Mouse (Mus musculus): ENCODE data around the gene Gp2. TPM values are rescaled to one million over a fixed set of nuclear protein-coding genes. Genes with fewer than 3 reads are reported as not detected.

Gp2 gene
- total RNA-seq, 2 experiments from 2014 or later: not detected

DNA sequence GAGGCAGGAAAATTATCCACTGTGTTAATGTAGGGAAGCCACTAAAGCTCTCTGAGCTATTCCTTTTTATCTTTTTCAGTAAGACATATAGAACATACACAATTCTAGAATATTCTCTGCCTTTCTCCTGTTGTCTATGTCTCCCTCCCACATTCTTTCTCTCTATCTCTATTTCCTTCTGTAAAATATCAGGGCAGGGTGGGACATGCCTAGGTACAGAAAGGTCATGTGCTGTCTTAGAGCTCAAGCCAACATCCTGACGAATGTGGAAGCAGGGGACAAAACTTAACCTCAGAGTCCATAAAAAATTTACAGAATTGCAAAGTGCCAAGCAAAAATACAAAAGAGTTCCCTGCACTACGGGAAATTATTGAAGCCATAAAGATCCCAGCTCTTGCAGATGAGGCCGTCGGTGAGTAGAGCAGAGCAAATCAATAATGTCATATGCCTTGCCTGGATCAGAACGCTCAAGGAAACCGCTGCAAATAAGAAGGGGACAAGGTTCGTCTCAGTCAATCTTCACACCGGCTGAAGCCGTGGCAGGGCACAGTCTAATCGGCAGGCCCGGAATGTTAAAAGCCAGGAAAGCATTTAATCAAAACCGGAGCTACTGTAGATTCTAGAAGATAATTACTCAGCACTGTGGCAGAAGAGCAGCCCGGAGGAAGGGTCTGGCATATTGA, 64.9 kb downstream of the Gp2 start:
- no peak for DNase-seq
- intact Hi-C loops (cut with DNase I): no loop called here
- H3K27ac ChIP-seq: no peak overlapping the region
- H3K4me3 ChIP-seq: no peak overlapping the region
- no peak for TF ChIP-seq CTCF (IDR thresholded peaks at IDR 0.05)

Other genes with a start within 250 kb of the Gp2 start
- not detected for gene Umod, start 20.0 kb upstream of the Gp2 start, total RNA-seq (2021)
- under 1 TPM in 1 of 2 experiments, not detected in 1; 0.84 TPM for gene Acsm5, start 60.2 kb upstream of the Gp2 start, total RNA-seq (2021)
- not detected for gene Pdilt, start 64.2 kb upstream of the Gp2 start, total RNA-seq (2021)
- gene Acsm2, start 95.1 kb upstream of the Gp2 start, total RNA-seq (2021): not detected
- gene Acsm1, start 147.7 kb upstream of the Gp2 start, total RNA-seq (2021): under 1 TPM in 1 of 2 experiments, not detected in 1; 0.13 TPM
- not detected for gene Acsm4, start 230.7 kb upstream of the Gp2 start, total RNA-seq (2021)